ENCODE assay signal across 8 mouse cellular contexts in the genomic region with DNA sequence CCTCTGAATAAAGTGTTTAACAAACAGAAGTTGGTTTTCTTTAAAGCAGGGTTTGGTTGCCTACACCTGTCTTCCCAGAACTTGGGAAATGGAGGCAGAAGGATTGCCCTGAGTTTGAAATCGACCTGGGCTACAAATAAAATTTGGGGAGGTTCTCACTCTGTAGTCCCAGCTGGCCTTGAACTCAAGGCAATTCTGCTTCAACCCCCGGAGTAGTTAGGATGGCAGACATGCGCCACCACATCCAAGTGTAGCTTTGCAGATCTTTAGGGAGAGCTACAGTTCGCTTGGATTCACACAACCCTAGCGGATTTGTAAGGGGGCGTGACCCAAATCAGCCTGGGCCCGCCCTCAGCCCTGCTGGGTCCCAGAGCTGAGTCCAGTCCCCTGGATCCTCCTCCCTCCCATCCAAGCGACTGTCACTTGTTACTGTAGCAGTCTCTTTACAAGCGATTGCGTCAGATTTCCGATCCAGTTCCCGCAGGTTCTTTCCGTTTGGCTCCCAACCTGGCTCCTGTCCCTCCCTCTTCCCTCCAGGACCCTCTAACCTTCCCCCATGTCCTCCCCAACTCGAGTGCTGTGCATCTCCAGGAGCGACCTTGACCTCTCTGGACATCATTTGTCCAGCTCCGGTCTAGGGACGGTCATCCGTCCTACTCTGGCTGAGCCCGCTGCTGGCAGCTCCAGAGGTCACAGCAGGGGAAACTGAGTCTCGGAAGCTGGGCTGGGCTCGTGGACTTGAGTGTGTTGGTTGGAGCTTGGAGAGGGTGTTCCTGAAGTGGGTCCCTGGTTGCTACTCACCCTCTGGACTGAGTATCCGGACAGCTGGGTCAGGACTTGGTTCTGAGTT. TPM values are rescaled to one million over a fixed set of nuclear protein-coding genes. Genes with fewer than 3 reads are reported as not detected.
A peak's percentile ranks its signal among the peaks of the same experiment; 100 is the strongest.
DNase-seq lines count a peak whose midpoint lies in the region; ATAC-seq and TF ChIP-seq lines count a peak whose summit lies in the region.

No protein-coding gene starts in this region.

- ATAC-seq in intestine, embryonic 14.5 days (replicated peaks; ENCODE audit: low FRiP score, low TSS enrichment, low read depth): no peak
- peak; percentile 56 for ATAC-seq in liver, embryonic 15.5 days (ENCODE audit: insufficient read depth)

- H3K27me3 ChIP-seq in E14TG2a.4 (ENCODE audit: insufficient read depth, low read length): peaks cover 5% of the 10 kb centered on the region; the same call in 1 of the 2 replicates
- no peaks in the 10 kb centered on the region for H3K27me3 ChIP-seq in intestine, embryonic 14.5 days (replicated peaks; ENCODE audit: control insufficient read depth, insufficient read depth, low read length)
- peaks cover 18% of the 10 kb centered on the region for H3K27me3 ChIP-seq in liver, embryonic 15.5 days

- peak overlapping the region; percentile 71 for H3K4me2 ChIP-seq in intestine, embryonic 14.5 days (ENCODE audit: low read length)
- peak overlapping the region; percentile 94 for H3K4me2 ChIP-seq in liver, embryonic 15.5 days

- no peak for TF ChIP-seq CTCF in E14TG2a.4 (conservative IDR thresholded peaks at IDR 0.05; ENCODE audit: low read length)

- no peak overlapping the region for H3K27ac ChIP-seq in intestine, embryonic 14.5 days (ENCODE audit: low read depth)
- peak overlapping the region; percentile 81 for H3K27ac ChIP-seq in liver, embryonic 15.5 days (replicated peaks)

- H3K9ac ChIP-seq in intestine, embryonic 14.5 days (ENCODE audit: low read length): peak overlapping the region; percentile 10; the same call in 1 of the 2 replicates
- H3K9ac ChIP-seq in liver, embryonic 15.5 days: peak overlapping the region; percentile 73

- H3K36me3 ChIP-seq in E14TG2a.4 (ENCODE audit: insufficient read depth, low read length): no peaks in the 10 kb centered on the region
- no peaks in the 10 kb centered on the region for H3K36me3 ChIP-seq in intestine, embryonic 14.5 days (ENCODE audit: control insufficient read depth, insufficient read depth, low read length)
- no peaks in the 10 kb centered on the region for H3K36me3 ChIP-seq in liver, embryonic 15.5 days (replicated peaks)

- H3K4me1 ChIP-seq in E14TG2a.4 (replicated peaks; ENCODE audit: low read depth, low read length): peaks cover 55% of the 10 kb centered on the region
- peaks cover 23% of the 10 kb centered on the region for H3K4me1 ChIP-seq in intestine, embryonic 14.5 days (replicated peaks; ENCODE audit: control insufficient read depth, insufficient read depth, low read length)
- H3K4me1 ChIP-seq in liver, embryonic 15.5 days (replicated peaks): peaks cover 58% of the 10 kb centered on the region

- WGBS in intestine, embryonic 14.5 days: 16% methylated on average over 22 of the region's 22 CpGs
- 11% methylated on average over 22 of the region's 22 CpGs for WGBS in liver, embryonic 15.5 days (ENCODE audit: insufficient replicate concordance)

- peak overlapping the region; percentile 76 for H3K4me3 ChIP-seq in E14TG2a.4 (replicated peaks; ENCODE audit: low read length)
- peak overlapping the region; percentile 23; the same call in 1 of the 2 replicates for H3K4me3 ChIP-seq in intestine, embryonic 14.5 days (ENCODE audit: low read depth, low read length)
- peak overlapping the region; percentile 73 for H3K4me3 ChIP-seq in liver, embryonic 15.5 days (replicated peaks)

- DNase-seq in adrenal gland, adult 8-10 months: peak; percentile 81
- DNase-seq in gastrocnemius, adult 18-20 months (ENCODE audit: low spot score): peak; percentile 64
- peak; percentile 69 for DNase-seq in intestine, embryonic 14.5 days (ENCODE audit: low spot score)
- peak; percentile 37 for DNase-seq in neural tube, embryonic 10.5 days (ENCODE audit: extremely low spot score, low spot score)
- no peak for DNase-seq in right cerebral cortex, adult 18-20 months
- no peak for DNase-seq in layer of hippocampus, adult 9-10 months (ENCODE audit: low spot score)

- no peaks in the 10 kb centered on the region for H3K9me3 ChIP-seq in E14TG2a.4 (ENCODE audit: low read length)
- no peaks in the 10 kb centered on the region for H3K9me3 ChIP-seq in intestine, embryonic 14.5 days (ENCODE audit: control insufficient read depth, low read length)
- no peaks in the 10 kb centered on the region for H3K9me3 ChIP-seq in liver, embryonic 15.5 days (replicated peaks)

RNA-seq across cellular contexts. Expression of a gene that starts 1.5 kb away (rescaled TPM):
- total RNA-seq in adrenal gland, adult 8-10 months (2022): 1 to 10 TPM; 1.8 to 3.5 (median 3.0) TPM
- total RNA-seq in gastrocnemius, adult 18-20 months (2021): under 1 TPM; 0.16 to 0.21 TPM
- polyA plus RNA-seq in intestine, embryonic 14.5 days (2014; fragmentation: Nextera tagmentation; extraction: Ambion mirVana): 0.55 and 1.1 TPM in 2 replicates
- polyA plus RNA-seq in liver, embryonic 15.5 days (2015; fragmentation: Nextera tagmentation; extraction: Ambion mirVana): 3.4 and 4.3 TPM in 2 replicates

RNA-seq across cellular contexts. Expression of a gene that starts 14.8 kb away (rescaled TPM):
- 1 to 10 TPM; 1.5 to 4.4 (median 3.2) TPM for total RNA-seq in adrenal gland, adult 8-10 months (2022)
- total RNA-seq in gastrocnemius, adult 18-20 months (2021): under 1 TPM; 0.23 to 0.64 TPM
- 1.2 and 2.0 TPM in 2 replicates for polyA plus RNA-seq in intestine, embryonic 14.5 days (2014; fragmentation: Nextera tagmentation; extraction: Ambion mirVana)
- polyA plus RNA-seq in liver, embryonic 15.5 days (2015; fragmentation: Nextera tagmentation; extraction: Ambion mirVana): 7.2 and 7.4 TPM in 2 replicates

RNA-seq across cellular contexts. Expression of a gene that starts 22.1 kb away (rescaled TPM):
- 100 to 1,000 TPM in 2 of 4 experiments, 10 to 100 TPM in 2; 69.3 to 158 (median 120) TPM for total RNA-seq in adrenal gland, adult 8-10 months (2022)
- 10 to 100 TPM; 11.6 to 19.4 TPM for total RNA-seq in gastrocnemius, adult 18-20 months (2021)
- 124 and 125 TPM in 2 replicates for polyA plus RNA-seq in intestine, embryonic 14.5 days (2014; fragmentation: Nextera tagmentation; extraction: Ambion mirVana)
- polyA plus RNA-seq in liver, embryonic 15.5 days (2015; fragmentation: Nextera tagmentation; extraction: Ambion mirVana): 37.8 and 47.7 TPM in 2 replicates

RNA-seq across cellular contexts. Expression of a gene that starts 29.4 kb away (rescaled TPM):
- total RNA-seq in adrenal gland, adult 8-10 months (2022): 100 to 1,000 TPM; 129 to 163 (median 131) TPM
- 10 to 100 TPM; 11.9 to 13.7 TPM for total RNA-seq in gastrocnemius, adult 18-20 months (2021)
- polyA plus RNA-seq in intestine, embryonic 14.5 days (2014; fragmentation: Nextera tagmentation; extraction: Ambion mirVana): 65.5 and 65.9 TPM in 2 replicates
- 21.7 and 22.3 TPM in 2 replicates for polyA plus RNA-seq in liver, embryonic 15.5 days (2015; fragmentation: Nextera tagmentation; extraction: Ambion mirVana)

RNA-seq across cellular contexts. Expression of a gene that starts 36.6 kb away (rescaled TPM):
- 100 to 1,000 TPM; 124 to 207 (median 158) TPM for total RNA-seq in adrenal gland, adult 8-10 months (2022)
- total RNA-seq in gastrocnemius, adult 18-20 months (2021): 1 to 10 TPM; 2.6 to 3.2 TPM
- polyA plus RNA-seq in intestine, embryonic 14.5 days (2014; fragmentation: Nextera tagmentation; extraction: Ambion mirVana): 86.8 and 106 TPM in 2 replicates
- polyA plus RNA-seq in liver, embryonic 15.5 days (2015; fragmentation: Nextera tagmentation; extraction: Ambion mirVana): 43.2 and 44.7 TPM in 2 replicates

Comparison
In these comparisons a context has a peak if more than half of its experiments do, and no peak if none do; other contexts are left out.
1. H3K4me3 ChIP-seq: peak in every context shown above with its lines; median percentile 76 in E14TG2a.4; 73 in liver, embryonic 15.5 days; 23 in intestine, embryonic 14.5 days.
2. DNase-seq: peak in adrenal gland, adult 8-10 months (single experiment), gastrocnemius, adult 18-20 months (single experiment), intestine, embryonic 14.5 days (single experiment) and neural tube, embryonic 10.5 days (single experiment); none in right cerebral cortex, adult 18-20 months (single experiment) and layer of hippocampus, adult 9-10 months (single experiment).